Mouse (Mus musculus) lung, postnatal 36 days (tissue): ENCODE results near the gene Emc3.

Experiments used
- DNase-seq: peaks from one replicate; pipeline ENCODE4 v3.0.0; 2022; ENCODE audit warnings: mixed read lengths

Gene Emc3

DNA sequence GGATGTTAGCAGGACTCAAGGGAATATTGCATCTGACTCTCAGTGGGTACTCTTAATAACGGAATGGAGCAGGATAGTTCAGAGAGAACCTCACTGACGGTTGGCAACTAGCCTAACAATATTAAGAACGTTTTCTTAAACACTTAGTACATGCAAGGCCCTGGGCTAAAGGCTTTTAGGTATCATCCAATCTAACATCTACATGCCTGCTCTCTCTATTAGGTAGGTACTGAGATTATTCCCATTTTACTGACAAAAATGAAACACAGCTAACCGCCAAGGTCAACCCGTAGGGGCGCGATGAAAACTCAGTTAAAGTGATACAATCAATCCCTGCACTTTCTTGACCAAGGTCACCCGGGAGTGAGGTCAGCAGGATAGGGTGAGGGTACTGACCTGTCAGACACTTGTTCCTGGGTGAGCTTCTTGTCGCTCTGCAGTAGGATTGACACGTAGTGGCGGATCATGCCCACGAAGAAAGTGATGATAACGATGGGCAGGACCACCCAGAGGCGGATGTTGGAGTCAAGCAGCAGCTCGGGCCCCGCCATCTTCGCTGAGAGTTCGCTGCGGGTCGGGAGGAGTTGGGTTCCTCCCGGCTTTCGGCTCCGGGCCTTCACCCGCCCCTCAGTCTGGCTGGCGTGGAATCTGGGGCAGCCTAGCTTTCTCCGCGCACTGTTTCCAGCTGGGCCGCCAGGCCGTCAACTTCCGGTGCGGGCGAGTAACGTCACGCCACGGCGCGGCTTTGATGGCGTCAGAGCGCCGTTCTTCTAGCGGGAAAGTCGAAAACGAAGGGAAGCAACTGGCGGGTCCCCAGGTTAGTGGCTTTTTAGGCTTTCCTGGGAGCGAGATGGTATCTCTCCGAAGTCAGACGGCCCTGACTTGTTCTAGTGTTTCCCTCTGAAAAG lies at the start of gene Emc3, which contains the start of gene Fancd2:
Gene Emc3 (minus strand): TSS at position 721 of the 908 bp plus-strand sequence.
Gene Fancd2 (plus strand): TSS at position 751 of the 908 bp plus-strand sequence.
- DNase-seq, result peak; percentile 92

- no peak for DNase-seq
These were observed 47.9 kb upstream of the Emc3 start for GRCm38 (mm10) chr6:113579306-113579705.

DNA sequence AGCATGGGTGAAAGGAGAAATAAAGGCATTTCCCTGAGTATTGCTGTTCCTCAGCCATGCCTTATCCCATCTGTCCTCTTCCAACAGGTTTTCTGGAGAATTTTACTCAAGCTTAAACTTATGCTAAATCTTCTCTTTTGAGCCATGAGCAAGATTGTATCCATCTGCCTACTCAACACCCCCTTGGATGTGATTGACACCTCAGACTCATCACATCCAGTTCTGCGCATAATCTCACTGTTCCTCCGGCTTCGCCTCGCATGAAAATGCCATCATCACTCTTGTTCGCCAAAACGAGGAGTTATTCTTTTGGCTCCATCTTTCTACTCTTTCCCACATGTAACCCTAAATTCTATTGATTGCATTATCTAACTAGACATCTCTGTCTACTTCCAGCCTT lies 44.6 kb upstream of the Emc3 start:
- no peak for DNase-seq

DNA sequence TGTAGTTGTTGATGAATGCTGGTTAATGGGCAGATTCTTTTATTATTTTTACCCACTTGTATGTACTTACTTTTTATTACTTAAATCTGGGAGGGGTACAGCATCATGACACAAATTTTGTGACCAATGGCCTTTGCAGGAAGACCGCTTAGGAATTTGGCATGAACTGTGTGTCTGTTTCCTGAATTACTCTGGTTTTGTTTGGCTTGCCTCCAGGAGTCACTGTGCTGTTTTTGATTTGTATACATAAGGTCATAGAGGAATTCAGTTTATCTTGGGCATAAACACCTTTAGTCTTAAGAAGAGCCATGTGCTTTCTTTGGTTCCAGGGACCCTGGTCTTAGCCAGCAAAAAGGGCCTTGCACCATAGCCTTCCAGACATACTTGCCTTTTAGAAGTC lies 33.1 kb upstream of the Emc3 start:
- DNase-seq, result peak; percentile 35

DNA sequence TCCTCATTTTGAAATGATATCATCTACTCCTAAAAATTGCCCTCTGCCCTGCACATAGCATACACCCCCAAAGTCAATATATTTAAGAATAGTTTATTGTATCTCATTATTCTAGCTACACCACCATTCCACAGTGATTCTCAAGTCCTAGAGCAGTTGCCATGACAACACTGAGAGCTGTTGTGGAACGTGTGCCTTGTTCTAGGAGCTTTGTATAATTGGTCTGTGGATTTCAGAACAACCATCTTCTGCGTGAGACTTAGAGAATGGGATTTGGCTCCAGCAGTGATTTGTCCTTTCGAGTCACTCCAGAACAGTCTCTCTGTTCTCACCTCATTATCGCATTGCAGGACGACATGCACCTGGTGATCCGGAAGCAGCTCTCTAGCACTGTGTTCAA lies 28.3 kb upstream of the Emc3 start:
- DNase-seq, result no peak

- no peak for DNase-seq
These were observed 12.5 kb upstream of the Emc3 start for GRCm38 (mm10) chr6:113543906-113544481.

- no peak for DNase-seq
These were observed 10.2 kb upstream of the Emc3 start for GRCm38 (mm10) chr6:113541610-113542009.

GRCm38 (mm10) chr6:113534886-113535285 lies 3.4 kb upstream of the Emc3 start:
- DNase-seq, result no peak

DNA sequence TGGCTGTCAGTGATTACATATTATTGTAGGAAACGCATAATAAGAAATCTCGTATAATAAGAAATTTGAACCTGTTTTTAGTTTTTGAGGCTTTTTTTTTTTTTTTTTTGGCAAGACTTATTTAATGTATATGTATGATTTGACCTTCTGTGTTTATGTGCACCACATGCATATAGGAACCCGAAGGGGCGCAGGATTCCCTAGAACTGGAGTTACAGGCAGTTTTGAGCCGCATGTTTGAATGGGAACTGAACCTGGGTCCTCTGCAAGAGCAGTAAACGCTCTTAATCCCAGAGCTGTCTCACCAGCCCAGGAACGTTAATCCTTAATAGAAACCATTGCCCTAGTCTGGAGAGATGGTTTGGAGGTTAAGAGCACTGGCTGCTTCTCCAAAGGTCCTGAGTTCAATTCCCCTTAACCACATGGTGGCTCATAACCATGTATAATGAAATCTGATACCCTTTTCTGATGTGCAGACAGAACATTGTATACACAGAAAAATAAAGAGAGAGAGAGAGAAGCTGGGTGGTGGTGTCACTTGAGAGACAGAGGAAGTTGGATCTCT lies 470 bp upstream of the Emc3 start:
- DNase-seq, result no peak

- DNase-seq, result peak; percentile 10
These were observed 8.0 kb downstream of the Emc3 start for GRCm38 (mm10) chr6:113523420-113523819.

DNA sequence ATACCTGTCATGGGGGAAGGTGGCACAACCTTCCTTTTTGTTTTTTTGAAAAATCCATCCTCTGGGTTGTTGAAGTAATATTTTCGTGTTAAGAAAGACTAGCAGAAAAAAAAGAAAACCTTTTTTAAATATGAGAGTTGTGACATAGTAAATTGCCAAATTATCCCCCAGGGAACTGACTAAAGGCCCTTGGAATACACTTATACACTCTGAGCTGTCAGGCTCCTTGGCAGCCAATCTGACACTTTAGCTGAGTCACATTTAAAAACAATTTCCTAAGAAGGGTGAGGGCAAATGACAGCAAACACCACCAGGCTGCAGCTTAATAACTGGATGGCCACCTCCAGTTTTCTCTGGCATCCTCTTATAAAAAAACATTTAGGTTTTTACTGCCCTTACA lies 9.1 kb downstream of the Emc3 start:
- no peak for DNase-seq

- DNase-seq, result no peak
These were observed 13.9 kb downstream of the Emc3 start for GRCm38 (mm10) chr6:113517434-113518080.

DNA sequence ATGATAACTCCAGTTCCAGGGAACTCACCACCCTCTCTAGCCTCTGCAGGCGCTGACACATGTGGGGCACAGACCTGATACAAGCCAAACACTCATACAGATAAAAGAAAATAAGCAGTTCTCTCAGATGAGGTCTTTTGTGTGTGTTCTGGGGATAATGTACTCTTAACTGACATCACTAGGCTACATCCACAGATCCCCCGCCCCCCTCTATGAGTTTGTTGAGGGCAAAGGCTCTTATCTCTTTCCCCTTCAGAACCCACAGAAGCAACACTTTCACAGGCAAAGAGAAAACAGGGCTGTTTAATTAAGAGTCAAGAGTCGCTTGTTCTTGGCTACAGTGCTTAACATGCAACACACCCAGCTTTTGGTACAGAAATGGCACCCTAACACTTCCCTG lies 16.9 kb downstream of the Emc3 start:
- no peak for DNase-seq

DNA sequence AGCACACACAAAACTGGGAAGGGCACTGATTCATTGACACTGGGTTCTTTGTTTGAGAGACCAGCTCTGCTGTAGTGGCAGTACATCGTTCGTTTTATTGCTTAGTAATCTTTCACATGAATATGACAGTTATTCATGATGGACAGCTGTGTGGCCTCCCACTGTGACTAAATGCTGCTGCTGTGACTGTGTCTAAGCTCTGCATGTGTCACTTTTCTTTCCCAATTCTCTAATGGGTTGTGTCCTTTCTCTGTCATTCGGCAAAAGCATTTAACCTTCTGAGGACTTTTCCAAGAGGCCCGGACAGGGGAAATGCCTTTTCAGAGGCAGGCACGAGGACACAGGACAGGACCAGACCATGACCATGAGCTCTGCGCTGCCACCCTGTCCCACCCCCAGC lies 17.5 kb downstream of the Emc3 start:
- DNase-seq, result no peak

DNA sequence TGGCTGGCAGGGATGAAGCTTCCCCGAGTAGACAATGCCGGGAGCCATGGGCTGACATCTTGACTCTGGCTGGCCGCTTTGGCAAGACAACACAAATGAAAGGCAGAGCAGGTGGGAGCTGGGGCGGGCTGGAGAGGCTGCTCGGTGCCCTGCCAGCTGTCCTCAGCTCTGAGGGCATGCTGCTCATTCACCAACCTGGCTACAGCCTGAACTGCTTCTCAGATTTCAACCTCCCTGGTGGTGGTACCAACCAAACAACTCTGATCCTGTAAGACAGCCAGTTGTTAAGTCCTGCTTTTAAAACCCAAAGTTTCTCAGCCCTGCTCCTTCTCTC lies 22.5 kb downstream of the Emc3 start:
- no peak for DNase-seq

DNA sequence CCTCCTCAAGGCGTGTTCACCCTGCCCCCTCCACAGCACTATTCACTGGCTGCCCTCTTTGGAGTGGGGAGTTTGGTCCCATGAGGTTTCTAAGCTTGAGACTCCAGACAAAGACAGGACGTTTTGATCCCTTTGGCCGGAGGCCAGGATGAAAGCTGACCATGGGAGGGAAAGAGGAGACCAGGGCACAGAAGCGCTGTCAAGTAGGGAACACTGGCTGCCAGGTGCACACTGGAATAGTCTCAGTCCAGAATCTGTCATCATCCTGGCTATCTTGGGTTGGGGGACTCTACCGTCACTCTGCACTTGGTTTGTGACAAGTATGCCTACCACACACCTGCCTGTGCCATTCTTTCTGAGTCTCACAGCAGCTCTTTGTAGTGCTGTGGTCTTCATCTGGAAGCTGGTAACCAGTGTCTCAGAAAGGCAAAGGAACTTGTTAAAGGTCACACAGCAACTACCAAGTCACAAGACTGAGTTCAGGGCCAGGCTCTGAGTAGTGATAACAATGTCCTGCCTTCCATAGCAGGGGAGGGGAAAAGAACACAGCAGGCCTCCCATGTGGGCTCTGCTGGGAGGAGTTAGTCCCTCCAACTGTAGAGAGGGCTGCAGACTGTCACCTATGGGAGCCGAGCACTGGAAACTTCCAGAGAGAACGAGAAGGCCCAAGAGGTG lies 23.0 kb downstream of the Emc3 start:
- no peak for DNase-seq

DNA sequence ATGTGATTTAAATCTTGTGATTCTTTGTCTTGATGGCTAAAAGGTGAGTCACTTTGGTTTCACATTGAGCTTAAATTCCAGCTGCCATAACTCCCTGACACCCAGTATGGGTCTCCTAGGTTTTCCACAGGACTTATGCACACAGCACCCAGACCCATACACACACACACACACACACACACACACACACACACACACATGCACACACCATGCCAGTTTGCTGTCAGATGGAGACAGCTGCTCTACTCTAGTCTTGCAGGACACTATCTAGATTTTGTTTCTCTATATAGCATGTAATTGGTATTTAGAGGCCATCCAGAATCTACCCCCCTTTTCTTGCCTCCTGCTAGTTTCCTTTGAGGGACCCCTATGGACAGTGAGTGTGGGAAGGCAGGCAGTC lies 24.3 kb downstream of the Emc3 start:
- no peak for DNase-seq

DNA sequence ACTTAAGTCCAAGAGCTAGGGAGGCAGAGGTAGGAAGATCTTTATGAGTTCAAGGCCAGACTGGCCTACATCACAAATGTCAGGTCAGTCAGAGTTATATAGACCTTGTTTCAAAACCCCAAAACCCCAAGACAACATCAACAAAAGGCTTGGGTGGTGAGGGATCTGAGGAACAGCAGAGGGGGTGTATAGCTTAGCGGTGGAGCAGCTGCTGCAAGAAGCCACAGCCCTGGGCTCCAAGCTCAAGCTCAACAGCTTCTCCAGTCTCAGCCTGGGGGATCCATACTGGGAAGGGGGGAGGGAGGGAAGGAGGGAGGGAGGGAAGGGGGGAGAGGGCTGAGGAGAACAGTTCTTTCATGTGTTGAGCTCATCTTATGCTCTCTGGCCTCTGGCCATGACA lies 25.8 kb downstream of the Emc3 start:
- no peak for DNase-seq

- no peak for DNase-seq
These were observed 28.7 kb downstream of the Emc3 start for GRCm38 (mm10) chr6:113502801-113503200.

- no peak for DNase-seq
These were observed 29.9 kb downstream of the Emc3 start, which contains the start of gene Prrt3 for GRCm38 (mm10) chr6:113501388-113502084. Gene Prrt3, minus strand, starts transcription at chr6:113501931.

- DNase-seq, result no peak
These were observed 32.1 kb downstream of the Emc3 start for GRCm38 (mm10) chr6:113499346-113499745.

GRCm38 (mm10) chr6:113495071-113495675 lies 36.3 kb downstream of the Emc3 start:
- no peak for DNase-seq
